Comparison of ENCODE assay signal across 8 mouse cellular contexts in the genomic region with DNA sequence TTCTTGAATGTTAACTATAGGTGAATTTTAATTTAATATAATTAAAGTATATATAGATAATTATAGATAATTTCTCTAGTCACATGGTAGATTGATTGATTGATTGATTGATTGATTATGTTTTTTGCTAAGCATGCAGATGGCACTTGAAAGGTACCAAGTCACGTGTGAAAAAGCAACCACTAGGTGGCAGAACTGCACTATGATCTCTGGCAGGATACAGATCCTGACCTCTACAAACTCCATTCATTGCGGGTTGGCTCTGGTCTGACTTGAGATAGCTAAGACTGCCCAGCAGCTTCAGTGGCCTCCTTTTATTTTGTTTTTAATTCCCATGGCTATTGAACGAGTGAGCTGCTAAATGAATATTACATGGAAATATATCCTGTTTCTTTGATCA.
A peak's percentile ranks its signal among the peaks of the same experiment; 100 is the strongest.
DNase-seq lines count a peak whose midpoint lies in the region; ATAC-seq and TF ChIP-seq lines count a peak whose summit lies in the region.

No protein-coding gene starts in this region.

- H3K9me3 ChIP-seq in liver, embryonic 14.5 days (ENCODE audit: control insufficient read depth, low read length): no peaks in the 10 kb centered on the region
- H3K9me3 ChIP-seq in liver, embryonic 11.5 days (ENCODE audit: control insufficient read depth, low read length): no peaks in the 10 kb centered on the region
- H3K9me3 ChIP-seq in embryonic facial prominence, embryonic 14.5 days (ENCODE audit: control insufficient read depth, low read length): no peaks in the 10 kb centered on the region

- no peak overlapping the region for H3K4me3 ChIP-seq in liver, embryonic 14.5 days (ENCODE audit: insufficient read depth in 1 of 2, low read depth in 2 of 2, low read length in 2 of 2)
- H3K4me3 ChIP-seq in liver, embryonic 11.5 days (ENCODE audit: low read depth, low read length): no peak overlapping the region
- no peak overlapping the region for H3K4me3 ChIP-seq in embryonic facial prominence, embryonic 14.5 days (ENCODE audit: low read depth, low read length)

- peak; percentile 36; the same call in 1 of the 2 replicates for TF ChIP-seq CTCF in liver, embryonic 14.5 days (IDR thresholded peaks at IDR 0.05; ENCODE audit: low read depth)

- H3K27me3 ChIP-seq in liver, embryonic 14.5 days (ENCODE audit: control insufficient read depth, insufficient read depth, low read length): no peaks in the 10 kb centered on the region
- no peaks in the 10 kb centered on the region for H3K27me3 ChIP-seq in liver, embryonic 11.5 days (replicated peaks; ENCODE audit: control insufficient read depth, insufficient read depth, low read length)
- no peaks in the 10 kb centered on the region for H3K27me3 ChIP-seq in embryonic facial prominence, embryonic 14.5 days (replicated peaks; ENCODE audit: control insufficient read depth, insufficient read depth, low read length)

- ATAC-seq in liver, embryonic 14.5 days (ENCODE audit: insufficient read depth): no peak
- no peak for ATAC-seq in liver, embryonic 11.5 days (replicated peaks; ENCODE audit: low FRiP score)
- ATAC-seq in embryonic facial prominence, embryonic 14.5 days (ENCODE audit: low read depth): 0 out of 2 replicates have a peak, but pooled peaks have one; percentile 50

- H3K4me1 ChIP-seq in liver, embryonic 14.5 days (replicated peaks; ENCODE audit: control insufficient read depth in 2 of 2, insufficient read depth in 2 of 2, low read length in 1 of 2): no peaks in the 10 kb centered on the region
- H3K4me1 ChIP-seq in liver, embryonic 11.5 days (replicated peaks; ENCODE audit: control insufficient read depth, insufficient read depth, low read length): no peaks in the 10 kb centered on the region
- no peaks in the 10 kb centered on the region for H3K4me1 ChIP-seq in embryonic facial prominence, embryonic 14.5 days (ENCODE audit: control insufficient read depth, insufficient read depth, low read length)

- H3K4me2 ChIP-seq in liver, embryonic 14.5 days (ENCODE audit: low read depth): no peak overlapping the region
- H3K4me2 ChIP-seq in liver, embryonic 11.5 days: no peak overlapping the region
- H3K4me2 ChIP-seq in embryonic facial prominence, embryonic 14.5 days (ENCODE audit: low read depth, low read length): no peak overlapping the region

- no peak for TF ChIP-seq EP300 in liver, embryonic 14.5 days (IDR thresholded peaks at IDR 0.05; ENCODE audit: low read depth)

- DNase-seq in adrenal gland, adult 8-10 months: peak; percentile 3
- DNase-seq in adrenal gland, postnatal 25 days: no peak
- DNase-seq in liver, embryonic 14.5 days (ENCODE audit: low read depth in 3 of 3, low spot score in 3 of 3): no peak
- DNase-seq in liver, embryonic 11.5 days (ENCODE audit: low spot score): no peak
- peak; percentile 52 for DNase-seq in embryonic facial prominence, embryonic 14.5 days (ENCODE audit: low spot score)
- DNase-seq in mesoderm, embryonic 11.5 days (ENCODE audit: low read depth, low spot score): peak; percentile 70
- DNase-seq in lung, postnatal 14 days: no peak
- no peak for DNase-seq in spleen, postnatal 36 days (ENCODE audit: low spot score in 2 of 2)

- 15% methylated on average over 3 of the region's 3 CpGs for WGBS in liver, embryonic 14.5 days (ENCODE audit: insufficient replicate concordance)
- WGBS in liver, embryonic 11.5 days: 27% methylated on average over 3 of the region's 3 CpGs
- 9% methylated on average over 3 of the region's 3 CpGs for WGBS in embryonic facial prominence, embryonic 14.5 days

- H3K36me3 ChIP-seq in liver, embryonic 14.5 days (replicated peaks; ENCODE audit: control insufficient read depth, insufficient read depth, low read depth): no peaks in the 10 kb centered on the region
- no peaks in the 10 kb centered on the region for H3K36me3 ChIP-seq in liver, embryonic 11.5 days (ENCODE audit: control insufficient read depth, insufficient read depth, low read length)
- no peaks in the 10 kb centered on the region for H3K36me3 ChIP-seq in embryonic facial prominence, embryonic 14.5 days (ENCODE audit: control insufficient read depth, insufficient read depth, low read length)

- H3K9ac ChIP-seq in liver, embryonic 14.5 days (replicated peaks): no peak overlapping the region
- H3K9ac ChIP-seq in liver, embryonic 11.5 days (ENCODE audit: low read depth, low read length): no peak overlapping the region
- H3K9ac ChIP-seq in embryonic facial prominence, embryonic 14.5 days (ENCODE audit: low read depth, low read length): no peak overlapping the region

- H3K27ac ChIP-seq in liver, embryonic 14.5 days: no peak overlapping the region
- H3K27ac ChIP-seq in liver, embryonic 11.5 days (ENCODE audit: low read depth, low read length): no peak overlapping the region
- H3K27ac ChIP-seq in embryonic facial prominence, embryonic 14.5 days (replicated peaks; ENCODE audit: low read depth, low read length): no peak overlapping the region

Comparison
In these comparisons a context has a peak if more than half of its experiments do, and no peak if none do; other contexts are left out.
1. DNase-seq: peak in adrenal gland, adult 8-10 months (single experiment), embryonic facial prominence, embryonic 14.5 days (single experiment) and mesoderm, embryonic 11.5 days (single experiment); none in adrenal gland, postnatal 25 days (single experiment), liver, embryonic 14.5 days (0 of 3), liver, embryonic 11.5 days (single experiment), lung, postnatal 14 days (single experiment) and spleen, postnatal 36 days (0 of 2).